Mouse (Mus musculus) kidney, postnatal 0 days (tissue): ENCODE measurements at regions not wholly inside any gene's neighbourhood (a gene's known extent, or its start where the extent isn't known, plus 50 kb on each side); places are given as distances from the start of the nearest gene placed in this dataset.

Experiments
- ATAC-seq: fragments of 200-750 bp; cut with Nextera tagmentation; replicated peaks from 2 replicates; pipeline ENCODE4 v1.8.0; 2017; ENCODE audit warnings: low read depth, moderate number of reproducible peaks, moderate TSS enrichment, moderate library complexity; ENCODE audit not compliant: low FRiP score
- DNase-seq: peaks from one replicate; pipeline ENCODE4 v3.0.0-alpha.2; 2016; ENCODE audit warnings: low spot score
- H3K27ac ChIP-seq: fragments of 300-500 bp; sonication (generic); 2 replicates; pipeline ENCODE4 v1.5.1; 2014; ENCODE audit warnings: mild to moderate bottlenecking
- H3K27me3 ChIP-seq: fragments of 300-500 bp; sonication (generic); 2 replicates; pipeline ENCODE4 v1.6.1; 2014; ENCODE audit warnings: low read length, mixed read lengths; ENCODE audit not compliant: insufficient read depth
- H3K36me3 ChIP-seq: fragments of 300-500 bp; sonication (generic); 2 replicates; pipeline ENCODE4 v1.6.1; 2014; ENCODE audit warnings: low read length, mixed read lengths; ENCODE audit not compliant: insufficient read depth
- H3K4me1 ChIP-seq: fragments of 300-500 bp; sonication (generic); replicated peaks from 2 replicates; pipeline ENCODE4 v1.6.1; 2014; ENCODE audit warnings: antibody characterized with exemption, low read length, mixed read lengths; ENCODE audit not compliant: insufficient read depth
- H3K4me2 ChIP-seq: fragments of 300-500 bp; sonication (generic); 2 replicates; pipeline ENCODE4 v1.6.1; 2014; ENCODE audit warnings: mild to moderate bottlenecking, low read length, moderate library complexity, mixed read lengths
- H3K4me3 ChIP-seq: fragments of 300-500 bp; sonication (generic); replicated peaks from 2 replicates; pipeline ENCODE4 v1.5.1; 2014; ENCODE audit warnings: low read depth, low read length
- H3K9ac ChIP-seq: fragments of 300-500 bp; sonication (generic); 2 replicates; pipeline ENCODE4 v1.6.1; 2014; ENCODE audit warnings: low read depth, low read length
- H3K9me3 ChIP-seq: fragments of 300-500 bp; sonication (generic); replicated peaks from 2 replicates; pipeline ENCODE4 v1.6.1; 2016; ENCODE audit warnings: low read length, inconsistent platforms, mixed read lengths
- CTCF ChIP-seq: IDR thresholded peaks from 2 replicates; pipeline ENCODE4 v1.5.1; 2016; ENCODE audit warnings: antibody characterized with exemption, low read depth, mild to moderate bottlenecking, moderate library complexity
- WGBS: fragments of 180-500 bp; shearing (Covaris S2); extraction: QIAGEN DNeasy Blood & Tissue Kit; methylation state at CpG from one replicate; pipeline ENCODE4 v1.1.7; 2014; 5-methylcytosine and 5-hydroxymethylcytosine counted together

DNA sequence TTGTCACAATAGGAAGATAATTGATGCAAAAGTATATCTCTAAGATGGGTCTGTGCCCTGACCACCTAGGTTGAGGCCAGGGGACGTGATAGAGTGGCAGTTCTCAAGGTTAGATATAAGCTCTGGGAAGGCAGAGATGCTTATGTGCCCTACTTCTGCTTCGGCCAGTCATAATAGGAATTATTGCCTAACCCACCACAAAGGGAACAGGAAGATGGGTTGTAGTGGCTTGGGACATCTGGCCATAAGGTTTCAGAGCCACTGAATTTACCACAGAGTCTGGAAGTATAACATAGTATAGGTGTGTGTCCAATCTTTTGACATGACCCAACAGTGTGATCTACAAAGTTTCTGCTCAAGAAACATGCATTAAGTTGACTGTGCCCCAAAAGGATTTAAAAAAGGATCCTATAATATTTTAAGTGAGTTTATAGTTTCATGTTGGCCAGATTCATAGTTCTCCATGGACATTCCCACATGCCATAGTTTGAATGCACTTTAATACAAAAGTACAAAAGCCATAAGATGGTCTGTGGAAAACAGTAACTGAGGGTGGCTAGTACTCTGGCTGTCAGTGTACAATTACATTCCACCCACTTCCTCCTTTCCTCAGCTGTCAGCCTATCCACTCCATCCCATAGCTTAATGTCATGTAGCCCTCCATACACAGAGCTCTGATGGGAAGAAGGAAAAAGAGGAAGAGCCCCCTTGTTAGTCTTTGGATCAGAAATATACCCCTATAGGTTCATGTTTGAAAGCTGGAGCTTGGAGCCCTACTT lies 508.3 kb downstream of the Insc start:
- ATAC-seq (no peak), DNase-seq (peak; percentile 9)
- Histone ChIP-seq H3K4me1 (no peaks in the 10 kb centered on the region), H3K27me3 (no peaks in the 10 kb centered on the region), H3K27ac (no peak overlapping the region), H3K9ac (no peak overlapping the region), H3K36me3 (no peaks in the 10 kb centered on the region), H3K4me3 (no peak overlapping the region), H3K9me3 (no peaks in the 10 kb centered on the region), H3K4me2 (no peak overlapping the region)
- WGBS, result 86% methylated on average over 2 of the region's 2 CpGs
- no peak for TF ChIP-seq CTCF

DNA sequence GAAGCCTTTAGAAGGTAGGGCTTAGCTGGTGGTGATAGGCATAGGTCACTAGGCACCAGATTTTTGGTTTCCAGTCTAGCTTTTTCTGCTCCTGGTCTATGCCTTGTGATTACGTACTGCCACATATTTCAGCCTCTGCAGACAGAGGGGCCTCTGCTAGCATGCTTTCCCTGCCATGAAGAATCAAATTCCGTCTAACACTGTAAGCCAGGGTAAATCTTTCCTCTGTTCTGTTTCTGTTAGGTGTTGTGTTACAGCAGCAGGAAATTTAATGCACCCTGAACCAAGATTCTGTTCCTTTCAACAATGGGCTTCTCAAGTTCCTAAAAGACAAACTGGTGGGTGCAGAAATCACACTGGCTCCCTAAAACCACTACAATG lies 508.9 kb downstream of the Insc start:
- TF ChIP-seq CTCF, result no peak
- Histone ChIP-seq H3K4me1 (no peaks in the 10 kb centered on the region), H3K4me3 (no peak overlapping the region), H3K36me3 (no peaks in the 10 kb centered on the region), H3K27ac (no peak overlapping the region), H3K9ac (no peak overlapping the region), H3K9me3 (no peaks in the 10 kb centered on the region), H3K4me2 (no peak overlapping the region), H3K27me3 (no peaks in the 10 kb centered on the region)
- 38% methylated on average over 2 of the region's 2 CpGs for WGBS
- ATAC-seq (no peak), DNase-seq (peak; percentile 68)

DNA sequence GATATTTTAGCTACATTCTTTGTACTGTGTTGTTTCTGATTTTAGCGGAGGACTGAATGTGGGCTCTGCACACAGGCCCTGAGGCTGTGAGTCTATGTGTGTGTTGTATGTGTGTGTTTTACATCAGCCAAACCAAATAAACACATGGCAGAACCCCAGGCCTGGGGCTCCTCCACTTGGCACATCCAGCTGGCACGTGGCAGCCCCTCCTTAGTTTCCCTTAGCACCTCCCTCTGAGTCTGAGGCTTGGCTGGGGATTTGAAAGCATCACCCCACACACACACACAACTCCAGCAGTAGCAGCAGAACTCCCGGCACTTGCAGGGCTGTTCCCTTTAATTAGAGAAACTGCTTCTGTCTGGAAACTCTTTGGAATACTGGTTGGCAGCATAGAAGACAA lies 515.1 kb downstream of the Insc start:
- 38% methylated on average over 3 of the region's 3 CpGs for WGBS
- DNase-seq, result no peak
- ATAC-seq, result no peak

DNA sequence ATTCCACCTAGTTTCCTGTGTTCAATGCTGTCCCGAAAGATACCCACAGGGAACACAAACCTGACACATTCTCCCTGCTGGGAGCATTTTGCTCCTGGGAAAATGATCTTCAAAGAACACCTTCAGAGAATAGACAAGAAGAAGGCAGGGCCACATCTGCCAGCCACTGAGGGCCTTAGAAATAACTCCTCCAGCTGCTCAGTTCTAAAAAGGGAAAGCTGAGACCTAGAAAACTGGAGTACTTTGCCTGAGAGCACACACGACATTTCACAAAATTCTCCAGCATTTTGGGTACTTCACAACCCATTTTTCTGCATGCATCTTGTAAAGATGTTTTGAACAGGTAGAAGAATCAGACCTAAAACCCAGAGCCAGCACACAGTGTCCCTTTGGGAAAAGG lies 519.6 kb downstream of the Insc start:
- no peak for ATAC-seq
- Histone ChIP-seq H3K9me3 (no peaks in the 10 kb centered on the region), H3K4me3 (no peak overlapping the region), H3K27me3 (no peaks in the 10 kb centered on the region), H3K4me2 (no peak overlapping the region), H3K9ac (no peak overlapping the region), H3K27ac (no peak overlapping the region), H3K36me3 (no peaks in the 10 kb centered on the region), H3K4me1 (no peaks in the 10 kb centered on the region)
- no peak for TF ChIP-seq CTCF
- 80% methylated on average over 2 of the region's 2 CpGs for WGBS
- DNase-seq, result no peak

More for the DNA sequence above, 515.1 kb downstream of the Insc start:
- Histone ChIP-seq H3K27ac (no peak overlapping the region), H3K4me3 (no peak overlapping the region), H3K4me1 (no peaks in the 10 kb centered on the region), H3K4me2 (no peak overlapping the region), H3K27me3 (no peaks in the 10 kb centered on the region), H3K9ac (no peak overlapping the region), H3K36me3 (no peaks in the 10 kb centered on the region), H3K9me3 (no peaks in the 10 kb centered on the region)
- TF ChIP-seq CTCF, result no peak

DNA sequence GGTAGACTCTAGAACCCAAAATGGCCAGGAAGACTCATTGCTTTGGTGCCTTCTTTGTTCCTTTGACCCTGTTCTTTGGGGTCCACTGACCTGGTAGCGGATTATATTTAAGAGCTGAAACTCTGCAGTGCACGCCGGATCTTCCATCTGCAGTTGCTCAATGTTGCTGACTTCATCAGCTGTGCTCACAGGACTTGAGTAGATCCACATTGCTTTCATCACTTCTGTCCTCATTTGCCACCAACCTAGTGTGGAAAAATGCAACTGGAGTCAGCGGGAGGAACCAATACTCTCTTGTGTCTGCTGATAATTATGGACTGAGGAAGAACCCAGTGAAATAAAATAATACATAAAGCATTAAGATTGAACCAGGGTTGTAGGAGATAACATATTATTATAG lies 522.6 kb downstream of the Insc start:
- no peak overlapping the region for H3K4me3 ChIP-seq
- no peaks in the 10 kb centered on the region for H3K4me1 ChIP-seq
- DNase-seq (no peak), ATAC-seq (no peak)
- no peak for TF ChIP-seq CTCF
- no peak overlapping the region for H3K9ac ChIP-seq
- H3K9me3 ChIP-seq, result no peaks in the 10 kb centered on the region
- no peaks in the 10 kb centered on the region for H3K27me3 ChIP-seq
- H3K4me2 ChIP-seq, result no peak overlapping the region
- H3K27ac ChIP-seq, result no peak overlapping the region
- no peaks in the 10 kb centered on the region for H3K36me3 ChIP-seq
- 81% methylated on average over 4 of the region's 4 CpGs for WGBS

DNA sequence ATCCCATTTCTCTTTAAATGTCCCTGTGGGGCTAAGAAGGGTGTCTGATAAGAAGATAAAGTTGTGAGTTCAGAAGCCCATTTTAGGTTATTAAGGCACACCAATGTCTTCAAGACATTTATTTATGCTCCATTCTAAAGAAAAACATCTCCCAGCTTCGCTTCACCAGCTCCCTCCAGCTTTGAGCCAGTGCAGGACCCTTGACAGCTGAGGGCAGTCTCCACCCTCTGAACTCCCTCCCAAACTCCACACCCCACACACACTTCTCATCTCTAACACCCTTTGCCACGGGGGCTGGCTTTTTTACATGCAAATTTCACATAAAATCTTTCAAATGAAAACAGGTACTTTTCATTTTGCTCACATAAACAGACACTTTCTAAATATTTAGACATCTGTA lies 527.3 kb downstream of the Insc start:
- Histone ChIP-seq H3K4me2 (no peak overlapping the region), H3K9ac (no peak overlapping the region), H3K36me3 (no peaks in the 10 kb centered on the region), H3K4me3 (no peak overlapping the region), H3K27ac (no peak overlapping the region), H3K27me3 (no peaks in the 10 kb centered on the region), H3K4me1 (no peaks in the 10 kb centered on the region), H3K9me3 (no peaks in the 10 kb centered on the region)
- peak; percentile 56 for DNase-seq
- 8% methylated on average over 2 of the region's 2 CpGs for WGBS
- ATAC-seq, result no peak
- TF ChIP-seq CTCF, result 0 out of 2 replicates have a peak, but pooled peaks have one; percentile 12

DNA sequence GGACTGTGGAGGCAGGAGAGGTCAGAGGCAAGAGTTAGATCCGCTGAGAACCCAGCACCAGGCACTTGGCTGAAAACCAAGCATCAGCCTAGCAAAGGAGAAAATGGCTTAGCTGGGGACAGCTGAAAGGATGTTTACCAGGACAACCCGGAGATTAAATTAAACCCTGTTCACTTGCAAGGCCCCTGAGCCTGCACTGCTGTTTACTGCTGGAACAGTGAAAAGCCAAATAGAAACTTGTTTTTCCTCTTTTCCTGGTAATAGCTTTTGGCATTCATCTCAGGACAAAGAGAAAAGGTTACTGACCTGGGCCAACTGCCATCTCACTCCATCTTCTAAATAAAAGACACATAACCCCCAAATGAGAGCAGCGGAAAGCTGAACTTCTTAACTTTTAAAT lies 531.3 kb downstream of the Insc start:
- DNase-seq, result peak; percentile 29
- H3K4me3 ChIP-seq, result no peak overlapping the region
- no peak overlapping the region for H3K9ac ChIP-seq

More for the DNA sequence above, 531.3 kb downstream of the Insc start:
- no peak for ATAC-seq
- H3K4me2 ChIP-seq, result no peak overlapping the region
- no peaks in the 10 kb centered on the region for H3K9me3 ChIP-seq
- H3K4me1 ChIP-seq, result no peaks in the 10 kb centered on the region
- no peak for TF ChIP-seq CTCF
- no peak overlapping the region for H3K27ac ChIP-seq
- WGBS, result 46% methylated on average over 3 of the region's 3 CpGs
- H3K36me3 ChIP-seq, result no peaks in the 10 kb centered on the region
- no peaks in the 10 kb centered on the region for H3K27me3 ChIP-seq
